In genomic region chr17:26003864-26004263, GRCm38 (mm10) we compare ENCODE assay signal across 26 mouse cellular contexts. TPM values are rescaled to one million over a fixed set of nuclear protein-coding genes. Genes with fewer than 3 reads are reported as not detected.
"Had no signal": no experiment of that assay in that cellular context is flagged by ENCODE, and none has a peak within 500 bp of the region (broad histone marks: within the 10 kb centered on the region; RNA-seq: fewer than 3 reads in every experiment).

No protein-coding gene starts in this region.

- H3K4me3 ChIP-seq: liver, embryonic 15.5 days; lung, embryonic 15.5 days; midbrain, embryonic 10.5 days; midbrain, embryonic 12.5 days; myocyte; neural tube, embryonic 13.5 days; neural tube, embryonic 15.5 days; stomach, embryonic 15.5 days had no signal

- H3K9ac ChIP-seq: liver, embryonic 15.5 days; liver, postnatal 0 days; lung, embryonic 15.5 days; midbrain, embryonic 12.5 days; neural tube, embryonic 13.5 days; neural tube, embryonic 15.5 days; stomach, embryonic 15.5 days had no signal

- ATAC-seq: liver, postnatal 0 days; lung, postnatal 0 days; midbrain, embryonic 16.5 days had no signal

- H3K9me3 ChIP-seq: liver, embryonic 15.5 days; lung, embryonic 15.5 days; midbrain, embryonic 10.5 days; midbrain, embryonic 12.5 days; neural tube, embryonic 13.5 days; neural tube, embryonic 15.5 days; stomach, embryonic 15.5 days had no signal

- H3K4me2 ChIP-seq: liver, embryonic 15.5 days; lung, embryonic 15.5 days; midbrain, embryonic 12.5 days; neural tube, embryonic 13.5 days; neural tube, embryonic 15.5 days; stomach, embryonic 15.5 days had no signal

- DNase-seq: liver, postnatal 0 days; lung, adult 2 months; lung, postnatal 14 days; lung, postnatal 36 days; midbrain, embryonic 14.5 days; retina, postnatal 1 day; right cerebral cortex, adult 18-20 months; right cerebral cortex, postnatal 25 days; right cerebral cortex, postnatal 4 days; thymus, adult 2 months; thymus, postnatal 25 days had no signal

- H3K36me3 ChIP-seq: liver, embryonic 15.5 days had no signal

- H3K4me1 ChIP-seq: midbrain, embryonic 10.5 days; midbrain, embryonic 12.5 days; neural tube, embryonic 13.5 days; neural tube, embryonic 15.5 days; stomach, embryonic 15.5 days had no signal

- H3K27me3 ChIP-seq: lung, embryonic 15.5 days; midbrain, embryonic 12.5 days; neural tube, embryonic 13.5 days; neural tube, embryonic 15.5 days; stomach, embryonic 15.5 days had no signal

- H3K27ac ChIP-seq: liver, embryonic 15.5 days; lung, embryonic 15.5 days; macrophage; midbrain, embryonic 10.5 days; midbrain, embryonic 12.5 days; neural tube, embryonic 13.5 days; neural tube, embryonic 15.5 days; stomach, embryonic 15.5 days; stomach, postnatal 0 days had no signal

RNA-seq across cellular contexts. Expression of gene A930017K11Rik, which starts 51.5 kb away (rescaled TPM):
- total RNA-seq: megakaryocyte progenitor cell, adult 5-6 weeks had no signal
- polyA plus RNA-seq: liver, postnatal 0 days; lung, adult 2 months; lung, postnatal 0 days; macrophage; neural tube, embryonic 11.5 days; spleen, adult 2 months; stomach, postnatal 0 days had no signal

RNA-seq across cellular contexts. Expression of gene Nhlrc4, which starts 59.1 kb away (rescaled TPM):
- total RNA-seq: megakaryocyte progenitor cell, adult 5-6 weeks had no signal
- polyA plus RNA-seq: macrophage; midbrain, embryonic 10.5 days; neural tube, embryonic 13.5 days; neural tube, embryonic 15.5 days; stomach, postnatal 0 days had no signal
